Mouse (Mus musculus): ENCODE measurements around the gene Casp8.

GRCm38 (mm10) chr1:58798911-58799310 lies 3.7 kb downstream of the Casp8 start:
- TF ChIP-seq CTCF (IDR thresholded peaks at IDR 0.05; ENCODE audit: control insufficient read depth, insufficient read depth, low read length) (no peak), POLR2A (IDR thresholded peaks at IDR 0.05; ENCODE audit: borderline replicate concordance, control insufficient read depth, low read depth, low read length) (no peak)

All from bone marrow, adult 2 months (tissue).